In genomic region chr2:38485957-38486931, GRCm38 (mm10) we compare ENCODE assay signal across 8 mouse cellular contexts. TPM values are rescaled to one million over a fixed set of nuclear protein-coding genes. Genes with fewer than 3 reads are reported as not detected.
A peak's percentile ranks its signal among the peaks of the same experiment; 100 is the strongest.
DNase-seq lines count a peak whose midpoint lies in the region; ATAC-seq and TF ChIP-seq lines count a peak whose summit lies in the region.

No protein-coding gene starts in this region.

- H3K4me3 ChIP-seq in brown adipose tissue, adult 24 weeks (ENCODE audit: insufficient read depth, low read depth, low read length) = no peak overlapping the region
- H3K4me3 ChIP-seq in lung, adult 2 months (replicated peaks; ENCODE audit: extremely low read depth, low read depth, low read length) = no peak overlapping the region

- peaks cover 16% of the 10 kb centered on the region for H3K4me1 ChIP-seq in brown adipose tissue, adult 24 weeks (ENCODE audit: control insufficient read depth, insufficient read depth, insufficient read length, low read length)
- H3K4me1 ChIP-seq in lung, adult 2 months (ENCODE audit: control insufficient read depth, insufficient read depth, low read length) = peaks cover 8% of the 10 kb centered on the region

- 23% methylated on average over 6 of the region's 6 CpGs for WGBS in lung, adult 2 months

- TF ChIP-seq POLR2A in lung, adult 2 months (IDR thresholded peaks at IDR 0.05; ENCODE audit: borderline replicate concordance, extremely low read depth, low read depth, low read length) = no peak

- DNase-seq in layer of hippocampus, adult 11-12 months (ENCODE audit: low spot score) = peak; percentile 59
- no peak for DNase-seq in layer of hippocampus, adult 8-10 months (ENCODE audit: low spot score in 2 of 2)
- peak; percentile 60 for DNase-seq in gonadal fat pad, adult 2 months (ENCODE audit: low read depth)
- peak; percentile 95 for DNase-seq in kidney, adult 9 months
- peak; percentile 76 for DNase-seq in lung, adult 2 months
- peak; percentile 41 for DNase-seq in testis, postnatal 14 days (ENCODE audit: low spot score)

- no peak for ATAC-seq in erythroblast, adult 5-6 weeks (replicated peaks; ENCODE audit: low FRiP score, poor library complexity, severe bottlenecking)

- H3K27ac ChIP-seq in brown adipose tissue, adult 24 weeks (replicated peaks; ENCODE audit: low read depth, low read length) = peak overlapping the region; percentile 58

- no peak for TF ChIP-seq CTCF in lung, adult 2 months (IDR thresholded peaks at IDR 0.05; ENCODE audit: insufficient read depth, low read length)

RNA-seq across cellular contexts. Expression of gene Nek6, which starts 25.2 kb away (rescaled TPM):
- 10 to 100 TPM; 34.1 to 54.9 (median 44.9) TPM for total RNA-seq in layer of hippocampus, adult 8-10 months (2022)
- 8.5 and 15.7 TPM in 2 replicates for polyA plus RNA-seq in brown adipose tissue, adult 24 weeks (2012; ENCODE audit: insufficient read depth, insufficient read length, missing spikeins)
- polyA plus RNA-seq in gonadal fat pad, adult 2 months (2012; rRNA removed) = 18.5 and 40.7 TPM in 2 replicates
- 25.8 and 27.6 TPM in 2 replicates for polyA plus RNA-seq in lung, adult 2 months (2012; rRNA removed)
- total RNA-seq in erythroblast, adult 5-6 weeks (2015; ENCODE audit: low replicate concordance) = 0.38 and 1.9 TPM in 2 replicates
- 0.14 and 1.9 TPM in 2 replicates for total RNA-seq in erythroblast, adult 5-6 weeks (2017; ENCODE audit: low replicate concordance)

Comparison
In these comparisons a context has a peak if more than half of its experiments do, and no peak if none do; other contexts are left out.
1. DNase-seq: peak in layer of hippocampus, adult 11-12 months (single experiment), gonadal fat pad, adult 2 months (single experiment), kidney, adult 9 months (single experiment), lung, adult 2 months (single experiment) and testis, postnatal 14 days (single experiment); none in layer of hippocampus, adult 8-10 months (0 of 2).